Mouse (Mus musculus) CH12.LX (cell line): ENCODE measurements around the gene Il7r.

Source experiments
- E2F4 ChIP-seq: IDR thresholded peaks from 2 replicates; pipeline ENCODE4 v1.6.1; 2011; ENCODE audit warnings: low read depth, low read length, improper control_type of control experiment; ENCODE audit not compliant: insufficient replicate concordance
- ETS1 ChIP-seq: conservative IDR thresholded peaks from 2 replicates; pipeline ENCODE4 v1.6.1; 2012; ENCODE audit warnings: low read depth, mild to moderate bottlenecking, inconsistent platforms, low read length, improper control_type of control experiment, moderate library complexity
- MAX ChIP-seq: IDR thresholded peaks from 2 replicates; pipeline ENCODE4 v1.6.1; 2011; ENCODE audit warnings: low read length, improper control_type of control experiment
- MEF2A ChIP-seq: IDR thresholded peaks from 2 replicates; pipeline ENCODE4 v1.6.1; 2014; ENCODE audit warnings: low read depth, mild to moderate bottlenecking, inconsistent platforms, low read length, improper control_type of control experiment, borderline replicate concordance
- USF1 ChIP-seq: IDR thresholded peaks from 2 replicates; pipeline ENCODE4 v1.6.1; 2014; ENCODE audit warnings: low read depth, mild to moderate bottlenecking, inconsistent platforms, low read length, improper control_type of control experiment
- ZC3H11A ChIP-seq: IDR thresholded peaks from 2 replicates; pipeline ENCODE4 v1.6.1; 2012; ENCODE audit warnings: low read depth, mild to moderate bottlenecking, inconsistent platforms, low read length, improper control_type of control experiment

DNA sequence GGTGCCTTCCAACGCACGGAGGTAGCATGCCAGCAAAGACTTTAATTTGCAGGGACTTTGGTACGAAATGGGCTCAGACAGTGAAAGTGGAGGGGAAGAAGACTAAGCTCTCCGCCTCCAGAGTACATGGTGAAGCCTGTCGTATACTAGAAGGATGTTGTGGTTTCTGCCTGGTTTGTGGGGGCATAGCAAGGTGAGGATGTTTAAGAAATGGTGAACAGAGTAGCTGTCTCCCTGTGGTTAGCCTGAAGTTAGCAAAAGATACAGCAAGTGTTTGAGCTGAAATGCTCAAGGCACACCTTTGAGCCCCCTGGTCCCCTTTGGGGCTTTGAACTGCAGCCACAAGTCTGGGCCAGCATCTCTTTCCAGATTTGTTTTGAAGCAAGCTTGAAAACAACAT is 44.8 kb upstream of the Il7r start:
- TF ChIP-seq ETS1 (no peak), MEF2A (no peak), E2F4 (no peak), MAX (no peak), USF1 (no peak), ZC3H11A (no peak)
